Mouse (Mus musculus) megakaryocyte-erythroid progenitor cell, adult 5-6 weeks (primary cell): ENCODE measurements around the gene Ankmy2. TPM values are rescaled to one million over a fixed set of nuclear protein-coding genes. Genes with fewer than 3 reads are reported as not detected.

ENCODE experiments used
- ATAC-seq: replicated peaks from 2 replicates; pipeline ENCODE4 v1.8.0; 2016; ENCODE audit warnings: mild to moderate bottlenecking, inconsistent platforms; ENCODE audit not compliant: severe bottlenecking, poor library complexity, low FRiP score, low TSS enrichment
- total RNA-seq, 2 experiments: library from RNA; stranded (forward) in 1 of 2; stranded (reverse) in 1 of 2; fragments of 200-1000, 215-1000 nt in 1 of 2; fragments of >200 nt in 1 of 2; fragmentation: Nextera tagmentation in 1 of 2; gene quantifications; 2 replicates each; pipeline ENCODE4 v1.2.3; 2014 to 2017

Ankmy2 gene
- total RNA-seq, 2 experiments from 2014 or later = 24.8 to 29.4 TPM

GRCm38 (mm10) chr12:36156101-36156636 is 745 bp upstream of the Ankmy2 start:
- ATAC-seq = peak; percentile 33

- ATAC-seq = peak; percentile 38
These were observed 357 bp downstream of the Ankmy2 start for GRCm38 (mm10) chr12:36157304-36157637.

- ATAC-seq = peak; percentile 66
These were observed 859 bp downstream of the Ankmy2 start, which contains the start of gene Bzw2 for GRCm38 (mm10) chr12:36157638-36158308. Gene Bzw2 (minus strand): TSS chr12:36158080.

- peak; percentile 79 for ATAC-seq
These were observed 7.3 kb downstream of the Ankmy2 start for GRCm38 (mm10) chr12:36164126-36164791.

- ATAC-seq = no peak
These were observed 8.4 kb downstream of the Ankmy2 start for GRCm38 (mm10) chr12:36165299-36165698.

- ATAC-seq = no peak
These were observed 20.3 kb downstream of the Ankmy2 start for GRCm38 (mm10) chr12:36177227-36177626.

GRCm38 (mm10) chr12:36182570-36182969 is 25.7 kb downstream of the Ankmy2 start:
- no peak for ATAC-seq

GRCm38 (mm10) chr12:36187081-36187480 is 30.2 kb downstream of the Ankmy2 start:
- no peak for ATAC-seq

GRCm38 (mm10) chr12:36189610-36190009 is 32.7 kb downstream of the Ankmy2 start:
- no peak for ATAC-seq

- ATAC-seq = no peak
These were observed 33.4 kb downstream of the Ankmy2 start for GRCm38 (mm10) chr12:36190343-36190742.

- no peak for ATAC-seq
These were observed 38.1 kb downstream of the Ankmy2 start for GRCm38 (mm10) chr12:36194976-36195375.

- ATAC-seq = 0 out of 2 replicates have a peak, but pooled peaks have one; percentile 30
These were observed 48.7 kb downstream of the Ankmy2 start for GRCm38 (mm10) chr12:36205579-36206119.

GRCm38 (mm10) chr12:36207072-36207799 is 50.3 kb downstream of the Ankmy2 start:
- ATAC-seq = peak; percentile 67

GRCm38 (mm10) chr12:36207800-36208148 is 50.9 kb downstream of the Ankmy2 start:
- no peak for ATAC-seq

- no peak for ATAC-seq
These were observed 51.5 kb downstream of the Ankmy2 start for GRCm38 (mm10) chr12:36208456-36208855.

- ATAC-seq = no peak
These were observed 53.2 kb downstream of the Ankmy2 start for GRCm38 (mm10) chr12:36210096-36210495.

- ATAC-seq = peak; percentile 52
These were observed 57.7 kb downstream of the Ankmy2 start for GRCm38 (mm10) chr12:36214389-36215148.

- peak; percentile 78 for ATAC-seq
These were observed 58.2 kb downstream of the Ankmy2 start for GRCm38 (mm10) chr12:36215149-36215480.

- 0 out of 2 replicates have a peak, but pooled peaks have one; percentile 24 for ATAC-seq
These were observed 59.3 kb downstream of the Ankmy2 start for GRCm38 (mm10) chr12:36216230-36216629.
